Mouse (Mus musculus) bone marrow, adult 2 months (tissue): ENCODE results near the gene Rubcnl.

Experiments used
- CTCF ChIP-seq: fragments of 200-500 bp; IDR thresholded peaks from 2 replicates; pipeline ENCODE4 v1.5.1; 2011; ENCODE audit warnings: low read length, control low read depth; ENCODE audit not compliant: control insufficient read depth, insufficient read depth
- POLR2A ChIP-seq: fragments of 200-500 bp; IDR thresholded peaks from 2 replicates; pipeline ENCODE4 v1.6.1; 2011; ENCODE audit warnings: low read depth, mild to moderate bottlenecking, control low read depth, low read length, borderline replicate concordance; ENCODE audit not compliant: control insufficient read depth

- TF ChIP-seq CTCF (no peak), POLR2A (no peak)
Observed at GRCm38 (mm10) chr14:74985658-74986057, 30.2 kb upstream of the Rubcnl start.
